Mouse (Mus musculus): ENCODE data around the gene Adamts18. TPM values are rescaled to one million over a fixed set of nuclear protein-coding genes. Genes with fewer than 3 reads are reported as not detected.
A peak's percentile ranks its signal among the peaks of the same experiment; 100 is the strongest.

Gene Adamts18
- polyA plus RNA-seq, 1 experiment from 2014 or later, result 3.8 TPM

DNA sequence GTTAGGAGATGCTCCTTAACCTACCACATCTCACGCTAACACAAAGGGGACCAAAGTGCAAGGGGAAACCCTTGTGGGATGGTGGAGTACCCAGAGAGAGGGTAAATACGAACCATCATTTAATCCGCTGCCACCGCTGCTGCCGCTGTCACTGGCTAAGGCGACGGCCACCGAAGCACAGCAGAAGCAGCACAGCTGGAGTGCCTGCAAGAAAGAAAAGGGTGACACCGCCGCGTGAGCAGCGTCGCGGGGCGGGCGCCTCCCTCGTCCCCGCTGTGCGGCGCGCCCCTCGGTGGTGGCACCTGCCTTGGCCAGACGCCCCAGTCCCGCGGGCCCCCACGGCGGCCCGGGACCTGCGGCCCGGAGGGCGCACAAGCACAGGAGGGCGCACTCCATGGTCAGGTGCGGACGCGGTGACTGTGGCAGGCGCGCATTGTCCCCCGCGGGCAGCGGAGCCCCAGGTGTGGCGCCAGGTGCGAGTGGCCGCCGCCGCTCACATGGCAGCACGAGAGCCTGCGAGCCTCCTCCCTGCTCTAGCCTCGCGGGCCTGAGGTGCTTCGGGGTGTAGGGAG, 371 bp downstream of the Adamts18 start:
- H3K4me1 ChIP-seq (ENCODE audit: control insufficient read depth, insufficient read depth, low read length), result peaks cover 10% of the 10 kb centered on the region; the same call in 1 of the 2 replicates
- H3K27me3 ChIP-seq (ENCODE audit: control insufficient read depth, insufficient read depth, low read depth, low read length), result 0 out of 2 replicates have a peak, but pooled peaks cover 3% of the 10 kb centered on the region
- H3K9ac ChIP-seq (ENCODE audit: low read depth, low read length), result peak overlapping the region; percentile 83
- peak overlapping the region; percentile 68 for H3K4me3 ChIP-seq (ENCODE audit: low read depth, low read length)
- H3K36me3 ChIP-seq (ENCODE audit: control insufficient read depth, insufficient read depth, low read length), result no peaks in the 10 kb centered on the region
- peak overlapping the region; percentile 95 for H3K4me2 ChIP-seq (ENCODE audit: low read length)
- no peaks in the 10 kb centered on the region for H3K9me3 ChIP-seq (replicated peaks; ENCODE audit: control insufficient read depth, low read length, poor library complexity, severe bottlenecking)
- WGBS, result under 1% methylated on average over 49 of the region's 50 CpGs
- ATAC-seq, result peak; percentile 73
- peak overlapping the region; percentile 85 for H3K27ac ChIP-seq (ENCODE audit: low read length)

DNA sequence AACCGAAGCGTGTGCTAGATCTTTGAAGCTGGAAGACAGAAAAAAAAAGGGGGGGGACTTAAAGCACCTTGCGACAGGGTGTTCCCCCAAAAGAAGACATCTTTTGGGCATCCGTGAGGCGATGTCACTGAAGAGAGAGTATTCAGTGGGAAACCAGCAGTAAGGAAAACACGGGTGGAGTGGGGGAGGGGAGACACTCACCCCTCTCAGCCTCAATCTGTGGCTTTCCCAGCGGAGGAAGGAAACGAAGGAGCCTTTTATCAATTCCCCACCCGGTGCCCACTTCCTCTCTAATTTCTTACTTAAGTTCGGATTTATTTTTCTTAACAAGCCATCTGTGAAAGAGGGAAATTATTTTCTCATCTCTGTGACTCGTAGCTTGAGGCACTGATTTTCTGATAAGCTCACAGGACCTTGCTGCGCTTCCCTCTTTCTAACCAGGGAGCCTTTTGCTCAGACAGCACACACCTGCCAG, 895 bp downstream of the Adamts18 start:
- H3K36me3 ChIP-seq (ENCODE audit: control insufficient read depth, insufficient read depth, low read length), result no peaks in the 10 kb centered on the region
- 0 out of 2 replicates have a peak, but pooled peaks have one; percentile 44 for ATAC-seq
- H3K4me2 ChIP-seq (ENCODE audit: low read length), result peak overlapping the region; percentile 95
- H3K27me3 ChIP-seq (ENCODE audit: control insufficient read depth, insufficient read depth, low read depth, low read length), result 0 out of 2 replicates have a peak, but pooled peaks cover 3% of the 10 kb centered on the region
- H3K27ac ChIP-seq (ENCODE audit: low read length), result peak overlapping the region; percentile 85
- WGBS, result 12% methylated on average over 12 of the region's 12 CpGs
- H3K9ac ChIP-seq (ENCODE audit: low read depth, low read length), result peak overlapping the region; percentile 83
- peaks cover 10% of the 10 kb centered on the region; the same call in 1 of the 2 replicates for H3K4me1 ChIP-seq (ENCODE audit: control insufficient read depth, insufficient read depth, low read length)
- H3K9me3 ChIP-seq (replicated peaks; ENCODE audit: control insufficient read depth, low read length, poor library complexity, severe bottlenecking), result no peaks in the 10 kb centered on the region
- peak overlapping the region; percentile 68 for H3K4me3 ChIP-seq (ENCODE audit: low read depth, low read length)

DNA sequence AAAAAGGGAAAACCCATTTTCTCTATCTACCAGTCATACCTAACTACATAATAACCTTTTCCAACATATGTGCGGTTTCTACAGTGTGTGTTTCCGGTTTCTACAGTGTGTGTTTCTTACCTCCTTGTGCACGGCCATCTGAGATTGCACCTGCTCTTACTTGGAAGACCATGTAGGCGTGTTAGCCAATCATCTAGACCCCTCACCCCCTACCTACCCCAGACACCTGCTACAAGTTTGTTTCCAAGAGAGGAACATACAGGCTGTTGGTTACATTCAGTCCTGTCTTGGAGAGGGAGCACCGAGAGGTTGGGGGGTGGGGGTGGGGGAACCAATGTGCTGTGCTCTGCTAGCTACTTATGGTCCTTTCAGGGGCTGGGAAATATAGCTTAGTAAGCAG, 1.9 kb downstream of the Adamts18 start:
- Histone ChIP-seq H3K27me3 (ENCODE audit: control insufficient read depth, insufficient read depth, low read depth, low read length) (0 out of 2 replicates have a peak, but pooled peaks cover 3% of the 10 kb centered on the region), H3K4me1 (ENCODE audit: control insufficient read depth, insufficient read depth, low read length) (peaks cover 10% of the 10 kb centered on the region; the same call in 1 of the 2 replicates), H3K27ac (ENCODE audit: low read length) (no peak overlapping the region), H3K9me3 (replicated peaks; ENCODE audit: control insufficient read depth, low read length, poor library complexity, severe bottlenecking) (no peaks in the 10 kb centered on the region), H3K36me3 (ENCODE audit: control insufficient read depth, insufficient read depth, low read length) (no peaks in the 10 kb centered on the region), H3K4me2 (ENCODE audit: low read length) (peak overlapping the region; percentile 95), H3K4me3 (ENCODE audit: low read depth, low read length) (no peak overlapping the region), H3K9ac (ENCODE audit: low read depth, low read length) (no peak overlapping the region)
- WGBS, result 87% methylated on average over 5 of the region's 5 CpGs
- no peak for ATAC-seq

DNA sequence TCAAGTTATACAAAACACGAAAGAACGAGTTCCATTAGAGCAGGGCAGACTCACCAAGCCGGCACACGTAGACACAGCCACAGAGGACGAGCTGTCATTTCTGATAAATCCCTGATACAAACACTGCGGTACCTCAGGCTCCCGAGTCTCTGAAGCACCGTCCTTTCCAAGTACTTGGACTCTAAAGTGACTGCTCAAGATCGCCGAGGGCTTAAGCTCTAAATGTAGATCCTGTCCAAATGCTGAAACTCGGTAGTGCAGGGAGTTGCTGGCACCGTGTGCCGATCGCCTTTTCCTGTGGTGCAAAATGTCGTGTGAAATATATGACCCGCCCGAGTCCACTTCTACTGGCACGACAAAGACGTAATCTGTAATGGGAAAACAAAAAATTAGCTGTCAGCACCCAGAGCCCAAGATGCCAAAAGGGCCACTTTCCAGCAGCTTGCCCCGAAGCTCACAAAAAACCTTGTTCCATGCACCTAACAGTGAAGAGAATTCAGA, 3.7 kb downstream of the Adamts18 start:
- H3K27me3 ChIP-seq (ENCODE audit: control insufficient read depth, insufficient read depth, low read depth, low read length), result 0 out of 2 replicates have a peak, but pooled peaks cover 3% of the 10 kb centered on the region
- no peak for ATAC-seq
- no peaks in the 10 kb centered on the region for H3K9me3 ChIP-seq (replicated peaks; ENCODE audit: control insufficient read depth, low read length, poor library complexity, severe bottlenecking)
- H3K4me1 ChIP-seq (ENCODE audit: control insufficient read depth, insufficient read depth, low read length), result peaks cover 10% of the 10 kb centered on the region; the same call in 1 of the 2 replicates
- no peak overlapping the region for H3K27ac ChIP-seq (ENCODE audit: low read length)
- 43% methylated on average over 20 of the region's 20 CpGs for WGBS
- H3K4me2 ChIP-seq (ENCODE audit: low read length), result peak overlapping the region; percentile 42
- H3K9ac ChIP-seq (ENCODE audit: low read depth, low read length), result peak overlapping the region; percentile 21; the same call in 1 of the 2 replicates
- H3K36me3 ChIP-seq (ENCODE audit: control insufficient read depth, insufficient read depth, low read length), result no peaks in the 10 kb centered on the region
- peak overlapping the region; percentile 17; the same call in 1 of the 2 replicates for H3K4me3 ChIP-seq (ENCODE audit: low read depth, low read length)

DNA sequence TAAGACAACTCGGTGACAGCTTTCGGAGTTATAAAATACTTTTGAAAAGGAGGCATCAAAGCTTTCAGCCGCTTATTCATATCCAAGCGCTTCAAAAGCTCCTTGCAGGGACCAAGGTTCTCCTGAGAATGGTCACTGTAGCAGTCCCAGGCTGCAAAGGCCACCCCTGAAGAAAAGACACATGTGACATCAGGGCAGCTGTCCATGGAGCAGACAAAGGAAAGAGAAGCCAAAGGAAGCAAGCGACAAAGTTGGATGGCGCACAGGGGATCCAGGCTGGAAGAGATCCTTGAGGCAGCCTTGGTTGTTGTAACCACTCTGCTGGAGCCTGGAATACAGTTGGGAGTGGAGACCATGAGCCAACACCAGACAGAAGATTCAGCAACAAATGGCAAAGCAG, 10.3 kb downstream of the Adamts18 start:
- H3K27ac ChIP-seq (ENCODE audit: low read length), result no peak overlapping the region; the same call in 1 of the 2 replicates
- ATAC-seq, result no peak
- H3K27me3 ChIP-seq (ENCODE audit: control insufficient read depth, insufficient read depth, low read depth, low read length), result no peaks in the 10 kb centered on the region
- no peak overlapping the region for H3K4me3 ChIP-seq (ENCODE audit: low read depth, low read length)
- H3K36me3 ChIP-seq (ENCODE audit: control insufficient read depth, insufficient read depth, low read length), result no peaks in the 10 kb centered on the region
- no peak overlapping the region for H3K4me2 ChIP-seq (ENCODE audit: low read length)
- peaks cover 10% of the 10 kb centered on the region for H3K4me1 ChIP-seq (ENCODE audit: control insufficient read depth, insufficient read depth, low read length)
- H3K9me3 ChIP-seq (replicated peaks; ENCODE audit: control insufficient read depth, low read length, poor library complexity, severe bottlenecking), result no peaks in the 10 kb centered on the region
- WGBS, result 25% methylated on average over 6 of the region's 6 CpGs
- H3K9ac ChIP-seq (ENCODE audit: low read depth, low read length), result no peak overlapping the region

DNA sequence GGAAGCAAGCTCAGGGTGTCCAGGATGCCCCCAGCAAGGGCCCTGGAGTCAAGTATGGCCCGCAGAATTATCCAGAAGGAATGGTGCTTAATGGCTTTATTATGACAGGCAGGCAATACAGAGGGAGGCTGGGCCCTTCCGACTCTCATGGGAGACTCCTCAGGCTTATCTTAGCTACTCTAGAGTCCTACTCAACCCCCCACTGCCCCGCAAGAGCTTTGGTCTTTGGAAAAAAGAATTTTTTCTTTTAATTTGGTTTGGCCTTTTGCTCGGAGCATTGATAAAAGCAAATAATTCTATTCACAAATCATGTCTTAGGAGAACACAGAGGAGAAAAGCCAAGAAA, 11.0 kb downstream of the Adamts18 start:
- no peak overlapping the region for H3K27ac ChIP-seq (ENCODE audit: low read length)
- H3K9ac ChIP-seq (ENCODE audit: low read depth, low read length), result no peak overlapping the region
- no peak overlapping the region for H3K4me2 ChIP-seq (ENCODE audit: low read length)
- no peaks in the 10 kb centered on the region for H3K36me3 ChIP-seq (ENCODE audit: control insufficient read depth, insufficient read depth, low read length)
- no peaks in the 10 kb centered on the region for H3K9me3 ChIP-seq (replicated peaks; ENCODE audit: control insufficient read depth, low read length, poor library complexity, severe bottlenecking)
- no peaks in the 10 kb centered on the region for H3K27me3 ChIP-seq (ENCODE audit: control insufficient read depth, insufficient read depth, low read depth, low read length)
- 22% methylated on average over 4 of the region's 4 CpGs for WGBS
- H3K4me3 ChIP-seq (ENCODE audit: low read depth, low read length), result no peak overlapping the region
- ATAC-seq, result no peak
- peaks cover 10% of the 10 kb centered on the region for H3K4me1 ChIP-seq (ENCODE audit: control insufficient read depth, insufficient read depth, low read length)

DNA sequence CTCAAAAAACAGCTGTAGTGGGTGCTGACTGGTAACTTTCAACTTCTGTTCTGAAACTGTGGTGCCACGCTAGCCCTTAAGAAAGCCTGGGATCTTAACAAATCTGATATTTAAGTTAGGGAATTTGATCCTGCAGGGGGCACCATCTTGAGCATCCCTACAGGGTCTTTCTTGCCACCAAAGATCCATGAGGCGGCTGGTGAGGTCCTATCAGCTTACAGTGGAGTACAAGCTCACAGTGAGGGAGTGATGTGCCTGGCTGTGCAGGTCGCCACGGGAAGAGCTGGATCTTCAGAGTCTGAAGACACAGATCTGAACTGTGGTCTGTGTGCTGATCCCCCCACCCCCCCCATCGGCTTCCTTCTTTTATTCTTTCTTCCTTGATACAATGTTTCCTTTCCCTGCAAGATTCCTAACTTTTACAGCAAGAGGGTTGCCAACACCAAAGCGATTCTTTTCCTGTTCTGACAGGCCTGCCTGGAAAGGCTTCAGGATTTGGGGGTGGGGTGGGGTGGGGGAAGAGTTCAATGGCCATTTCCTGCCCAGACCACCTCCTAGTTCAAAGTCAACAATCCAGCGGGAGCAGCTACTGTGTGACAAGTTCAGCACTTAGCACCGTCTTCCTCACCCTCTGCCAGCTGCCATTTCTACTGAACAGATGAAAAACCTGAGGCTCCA, 11.5 kb downstream of the Adamts18 start:
- H3K27ac ChIP-seq (ENCODE audit: low read length), result no peak overlapping the region
- H3K36me3 ChIP-seq (ENCODE audit: control insufficient read depth, insufficient read depth, low read length), result no peaks in the 10 kb centered on the region
- no peak overlapping the region for H3K9ac ChIP-seq (ENCODE audit: low read depth, low read length)
- ATAC-seq, result no peak
- no peaks in the 10 kb centered on the region for H3K9me3 ChIP-seq (replicated peaks; ENCODE audit: control insufficient read depth, low read length, poor library complexity, severe bottlenecking)
- H3K27me3 ChIP-seq (ENCODE audit: control insufficient read depth, insufficient read depth, low read depth, low read length), result no peaks in the 10 kb centered on the region
- peaks cover 10% of the 10 kb centered on the region for H3K4me1 ChIP-seq (ENCODE audit: control insufficient read depth, insufficient read depth, low read length)
- WGBS, result 53% methylated on average over 8 of the region's 8 CpGs
- no peak overlapping the region for H3K4me2 ChIP-seq (ENCODE audit: low read length)
- H3K4me3 ChIP-seq (ENCODE audit: low read depth, low read length), result no peak overlapping the region

DNA sequence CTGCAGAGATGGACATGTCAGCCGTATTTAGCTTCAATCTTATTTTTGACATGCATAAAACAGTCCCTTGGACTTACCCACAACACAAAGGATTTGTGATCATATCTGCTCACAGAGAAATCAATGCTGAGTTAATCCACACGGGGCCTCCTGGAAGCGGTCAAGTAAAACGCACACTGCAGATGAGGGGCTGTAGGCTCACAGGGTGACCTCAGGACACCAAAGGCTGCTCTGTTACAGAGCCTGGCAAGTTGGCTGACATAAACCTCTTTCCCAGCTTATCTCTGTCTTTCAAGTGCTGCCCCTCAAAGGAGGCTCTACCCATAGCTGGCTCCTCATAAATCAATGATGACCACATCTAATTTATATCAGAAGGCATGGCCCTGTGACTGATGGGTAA, 14.9 kb downstream of the Adamts18 start:
- Histone ChIP-seq H3K9ac (ENCODE audit: low read depth, low read length) (no peak overlapping the region), H3K27ac (ENCODE audit: low read length) (no peak overlapping the region), H3K9me3 (replicated peaks; ENCODE audit: control insufficient read depth, low read length, poor library complexity, severe bottlenecking) (no peaks in the 10 kb centered on the region), H3K36me3 (ENCODE audit: control insufficient read depth, insufficient read depth, low read length) (no peaks in the 10 kb centered on the region), H3K4me1 (ENCODE audit: control insufficient read depth, insufficient read depth, low read length) (peaks cover 10% of the 10 kb centered on the region), H3K27me3 (ENCODE audit: control insufficient read depth, insufficient read depth, low read depth, low read length) (no peaks in the 10 kb centered on the region), H3K4me2 (ENCODE audit: low read length) (no peak overlapping the region), H3K4me3 (ENCODE audit: low read depth, low read length) (no peak overlapping the region)
- ATAC-seq, result no peak
- 39% methylated on average over 4 of the region's 4 CpGs for WGBS

DNA sequence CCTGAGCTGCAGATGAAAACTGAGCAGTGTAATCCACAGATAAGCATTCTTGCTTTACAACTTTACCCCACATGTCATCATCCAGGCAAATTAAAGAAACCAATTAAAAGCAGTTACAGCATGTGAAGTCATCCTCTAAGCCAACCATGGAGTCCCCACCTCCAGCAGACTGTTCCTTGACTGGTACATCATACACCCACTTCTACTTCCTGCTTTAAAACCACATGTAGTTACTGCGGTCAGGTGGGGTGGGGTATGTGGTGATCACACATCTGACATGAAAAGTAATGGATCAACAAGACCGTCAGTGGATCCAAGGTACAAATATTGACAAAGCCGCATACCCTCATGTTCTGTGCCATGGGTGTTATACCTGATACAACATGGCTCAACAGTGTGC, 21.3 kb downstream of the Adamts18 start:
- H3K4me1 ChIP-seq (ENCODE audit: control insufficient read depth, insufficient read depth, low read length), result no peaks in the 10 kb centered on the region
- H3K27ac ChIP-seq (ENCODE audit: low read length), result no peak overlapping the region
- H3K36me3 ChIP-seq (ENCODE audit: control insufficient read depth, insufficient read depth, low read length), result no peaks in the 10 kb centered on the region
- H3K4me2 ChIP-seq (ENCODE audit: low read length), result no peak overlapping the region
- no peak overlapping the region for H3K9ac ChIP-seq (ENCODE audit: low read depth, low read length)
- WGBS, result 92% methylated on average over 3 of the region's 3 CpGs
- no peaks in the 10 kb centered on the region for H3K27me3 ChIP-seq (ENCODE audit: control insufficient read depth, insufficient read depth, low read depth, low read length)
- no peak for ATAC-seq
- H3K9me3 ChIP-seq (replicated peaks; ENCODE audit: control insufficient read depth, low read length, poor library complexity, severe bottlenecking), result no peaks in the 10 kb centered on the region
- H3K4me3 ChIP-seq (ENCODE audit: low read depth, low read length), result no peak overlapping the region
